Mouse (Mus musculus): Measurements from ENCODE around the gene Ddr2. TPM values are rescaled to one million over a fixed set of nuclear protein-coding genes. Genes with fewer than 3 reads are reported as not detected.

Gene Ddr2
- polyA plus RNA-seq, 1 experiment from 2014 or later, result 12.0 TPM

DNA sequence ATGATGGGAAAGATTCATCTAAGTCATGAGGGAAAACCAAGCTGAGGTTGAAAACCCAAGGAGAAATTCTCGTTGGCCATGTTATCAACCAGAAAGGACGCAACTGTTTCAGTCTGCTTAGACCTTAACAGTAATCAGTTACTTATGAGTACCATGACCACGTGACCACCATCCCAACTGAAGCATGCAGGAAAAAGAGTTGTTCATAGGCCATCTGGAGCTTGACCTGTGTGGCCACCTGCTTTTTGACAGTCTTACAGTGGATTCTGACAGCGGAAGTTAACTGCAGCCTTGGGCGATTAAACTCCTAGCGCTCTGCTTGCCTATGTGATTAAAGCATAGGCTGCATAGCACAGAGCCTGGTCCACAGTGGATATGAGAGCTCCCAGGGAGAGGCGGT is 23.9 kb downstream of the Ddr2 start:
- Histone ChIP-seq H3K27me3 (no peaks in the 10 kb centered on the region), H3K4me3 (no peak overlapping the region), H3K9ac (no peak overlapping the region), H3K9me3 (replicated peaks) (no peaks in the 10 kb centered on the region), H3K4me2 (no peak overlapping the region), H3K4me1 (replicated peaks) (no peaks in the 10 kb centered on the region), H3K27ac (no peak overlapping the region), H3K36me3 (no peaks in the 10 kb centered on the region)
- WGBS, result 91% methylated on average over 7 of the region's 7 CpGs
- no peak for ATAC-seq (replicated peaks; ENCODE audit: insufficient number of reproducible peaks, insufficient read depth, low FRiP score, low read depth)

DNA sequence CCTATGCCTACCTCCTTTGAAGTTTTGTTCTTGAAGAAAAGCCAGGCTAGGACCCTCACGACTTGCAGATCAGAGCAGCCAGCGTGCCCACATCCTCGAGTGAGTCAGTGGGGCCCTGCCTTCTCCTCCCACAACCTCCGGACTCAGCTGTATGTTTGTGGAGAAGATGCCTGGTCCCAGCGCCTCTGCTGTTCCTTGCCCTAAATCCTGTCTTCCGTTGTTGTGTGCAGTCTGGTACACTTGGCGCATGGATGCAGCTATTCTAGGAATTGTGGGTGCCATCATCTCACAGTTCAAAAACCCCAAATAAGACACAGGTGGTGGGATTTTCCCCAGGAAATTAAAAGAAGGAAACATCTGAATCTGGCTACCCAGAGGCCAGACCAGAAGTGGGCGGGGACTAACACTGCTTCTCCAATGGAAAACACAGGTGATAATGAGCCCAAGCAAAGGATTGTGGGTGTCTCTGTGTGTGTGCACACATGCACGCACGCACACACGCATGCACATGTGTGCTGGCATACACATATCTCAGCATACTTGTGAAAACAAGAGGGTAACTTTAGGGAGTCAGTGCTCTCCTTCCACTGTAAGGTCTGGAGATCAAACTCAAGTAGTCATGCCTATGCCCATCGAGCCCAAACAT is 26.3 kb downstream of the Ddr2 start:
- no peak overlapping the region for H3K4me3 ChIP-seq
- ATAC-seq (replicated peaks; ENCODE audit: insufficient number of reproducible peaks, insufficient read depth, low FRiP score, low read depth), result no peak
- H3K9me3 ChIP-seq (replicated peaks), result no peaks in the 10 kb centered on the region
- H3K9ac ChIP-seq, result no peak overlapping the region
- H3K4me2 ChIP-seq, result no peak overlapping the region
- no peaks in the 10 kb centered on the region for H3K4me1 ChIP-seq (replicated peaks)
- 83% methylated on average over 12 of the region's 12 CpGs for WGBS
- H3K27ac ChIP-seq, result no peak overlapping the region
- H3K36me3 ChIP-seq, result no peaks in the 10 kb centered on the region
- no peaks in the 10 kb centered on the region for H3K27me3 ChIP-seq

DNA sequence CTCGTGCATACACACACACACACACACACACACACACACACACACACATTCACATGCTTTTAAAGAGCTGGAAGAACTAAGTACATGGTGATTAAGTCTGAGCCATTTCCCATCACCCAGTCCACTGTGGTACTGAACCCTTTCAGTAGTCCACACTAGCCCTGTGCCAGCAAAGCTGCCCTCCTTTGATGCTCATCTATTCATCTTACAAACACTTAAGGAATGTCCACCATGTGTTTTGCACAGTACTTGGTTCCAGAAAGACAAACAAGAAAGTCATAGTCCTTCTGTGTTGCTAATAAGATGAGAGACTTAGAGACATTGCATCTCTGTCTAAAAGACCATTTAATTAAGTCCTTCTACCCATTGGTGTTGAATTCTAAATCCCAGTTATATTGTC is 29.7 kb downstream of the Ddr2 start:
- H3K4me2 ChIP-seq, result no peak overlapping the region
- no peak overlapping the region for H3K4me3 ChIP-seq
- H3K9ac ChIP-seq, result no peak overlapping the region
- H3K27ac ChIP-seq, result no peak overlapping the region
- no peaks in the 10 kb centered on the region for H3K4me1 ChIP-seq (replicated peaks)
- no peaks in the 10 kb centered on the region for H3K36me3 ChIP-seq
- H3K27me3 ChIP-seq, result no peaks in the 10 kb centered on the region
- no peaks in the 10 kb centered on the region for H3K9me3 ChIP-seq (replicated peaks)
- no peak for ATAC-seq (replicated peaks; ENCODE audit: insufficient number of reproducible peaks, insufficient read depth, low FRiP score, low read depth)
- 65% methylated on average over 1 of the region's 1 CpGs for WGBS

DNA sequence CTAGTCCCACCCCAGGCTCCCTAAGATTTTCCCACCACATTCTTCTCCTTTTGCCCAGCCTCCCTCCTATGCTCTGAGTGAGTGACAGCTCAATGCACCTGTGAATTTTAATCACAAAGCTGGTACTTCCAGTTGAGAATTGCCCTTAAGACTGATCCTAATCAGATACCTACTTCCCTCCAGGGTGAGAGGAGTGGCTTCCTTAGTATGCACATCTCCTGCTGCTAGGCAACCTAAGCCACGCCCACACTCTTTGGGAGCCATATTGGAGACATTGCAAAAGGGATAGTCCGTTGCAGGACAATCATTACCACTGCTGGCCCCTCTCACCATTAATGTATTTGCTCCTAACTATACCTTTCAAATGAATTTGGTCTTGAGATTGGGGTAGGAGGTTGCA is 31.1 kb downstream of the Ddr2 start:
- Histone ChIP-seq H3K27ac (no peak overlapping the region), H3K9me3 (replicated peaks) (no peaks in the 10 kb centered on the region), H3K4me3 (no peak overlapping the region), H3K36me3 (no peaks in the 10 kb centered on the region), H3K4me1 (replicated peaks) (no peaks in the 10 kb centered on the region), H3K4me2 (no peak overlapping the region), H3K27me3 (no peaks in the 10 kb centered on the region), H3K9ac (no peak overlapping the region)
- WGBS, result 83% methylated on average over 2 of the region's 2 CpGs
- ATAC-seq (replicated peaks; ENCODE audit: insufficient number of reproducible peaks, insufficient read depth, low FRiP score, low read depth), result no peak

DNA sequence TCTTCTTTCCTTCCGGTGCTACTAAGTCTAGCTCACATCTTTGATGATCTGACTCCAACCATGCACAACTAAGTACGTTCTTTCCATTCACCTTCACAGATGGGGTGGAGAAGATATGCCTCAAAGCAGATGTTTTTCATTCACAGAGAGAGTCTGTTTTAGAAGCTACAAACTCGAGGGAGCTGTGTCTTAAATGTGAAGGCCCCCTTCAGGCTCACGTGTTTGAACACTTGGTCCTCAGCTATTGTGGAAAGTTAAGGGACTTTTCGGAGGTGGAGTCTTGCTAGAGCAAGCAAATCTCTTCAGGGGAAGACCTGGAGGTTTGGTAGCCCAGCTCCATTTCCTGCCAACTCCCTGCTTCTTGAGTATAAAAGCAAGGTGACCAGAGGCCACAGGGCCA is 34.2 kb downstream of the Ddr2 start:
- no peaks in the 10 kb centered on the region for H3K4me1 ChIP-seq (replicated peaks)
- H3K9ac ChIP-seq, result no peak overlapping the region
- H3K4me2 ChIP-seq, result no peak overlapping the region
- H3K27ac ChIP-seq, result no peak overlapping the region
- H3K9me3 ChIP-seq (replicated peaks), result no peaks in the 10 kb centered on the region
- H3K27me3 ChIP-seq, result no peaks in the 10 kb centered on the region
- H3K36me3 ChIP-seq, result no peaks in the 10 kb centered on the region
- H3K4me3 ChIP-seq, result no peak overlapping the region
- 80% methylated on average over 5 of the region's 5 CpGs for WGBS
- no peak for ATAC-seq (replicated peaks; ENCODE audit: insufficient number of reproducible peaks, insufficient read depth, low FRiP score, low read depth)

- Histone ChIP-seq H3K27ac (no peak overlapping the region), H3K4me2 (no peak overlapping the region), H3K4me3 (no peak overlapping the region), H3K9ac (no peak overlapping the region), H3K27me3 (no peaks in the 10 kb centered on the region), H3K36me3 (no peaks in the 10 kb centered on the region), H3K4me1 (replicated peaks) (no peaks in the 10 kb centered on the region), H3K9me3 (replicated peaks) (no peaks in the 10 kb centered on the region)
- WGBS, result 70% methylated on average over 8 of the region's 8 CpGs
- ATAC-seq (replicated peaks; ENCODE audit: insufficient number of reproducible peaks, insufficient read depth, low FRiP score, low read depth), result no peak
These were observed 36.8 kb downstream of the Ddr2 start for GRCm38 (mm10) chr1:170073768-170074167.

DNA sequence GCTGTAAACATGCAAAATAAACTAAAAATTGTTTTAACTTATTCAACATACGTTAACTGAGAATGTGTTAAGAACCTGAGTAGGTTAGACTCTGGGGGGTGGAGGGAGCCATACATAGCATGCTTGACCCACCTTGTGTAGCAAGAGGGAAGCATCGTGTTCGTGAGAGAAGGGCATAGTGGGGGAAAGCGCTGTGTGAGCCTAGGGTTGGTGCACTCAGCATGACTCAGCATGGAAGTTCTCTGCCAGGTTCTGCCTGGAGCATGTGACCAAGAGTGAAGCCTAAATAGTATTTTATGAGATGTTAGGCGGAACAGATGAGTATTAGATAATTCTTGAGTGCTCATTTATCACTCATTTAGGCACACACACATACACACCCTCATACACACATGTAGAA is 41.4 kb downstream of the Ddr2 start:
- no peak overlapping the region for H3K4me3 ChIP-seq
- no peak overlapping the region for H3K27ac ChIP-seq
- WGBS, result 84% methylated on average over 5 of the region's 5 CpGs
- H3K27me3 ChIP-seq, result no peaks in the 10 kb centered on the region
- ATAC-seq (replicated peaks; ENCODE audit: insufficient number of reproducible peaks, insufficient read depth, low FRiP score, low read depth), result no peak
- no peaks in the 10 kb centered on the region for H3K36me3 ChIP-seq
- no peak overlapping the region for H3K4me2 ChIP-seq
- H3K4me1 ChIP-seq (replicated peaks), result peaks cover 21% of the 10 kb centered on the region
- no peak overlapping the region for H3K9ac ChIP-seq
- no peaks in the 10 kb centered on the region for H3K9me3 ChIP-seq (replicated peaks)

GRCm38 (mm10) chr1:170065931-170066330 is 44.6 kb downstream of the Ddr2 start:
- H3K4me1 ChIP-seq (replicated peaks), result peaks cover 28% of the 10 kb centered on the region
- no peaks in the 10 kb centered on the region for H3K27me3 ChIP-seq
- no peak overlapping the region for H3K9ac ChIP-seq
- H3K4me3 ChIP-seq, result no peak overlapping the region
- no peaks in the 10 kb centered on the region for H3K36me3 ChIP-seq
- H3K9me3 ChIP-seq (replicated peaks), result no peaks in the 10 kb centered on the region
- no peak overlapping the region for H3K4me2 ChIP-seq
- no peak; the same call in 1 of the 2 replicates for ATAC-seq (replicated peaks; ENCODE audit: insufficient number of reproducible peaks, insufficient read depth, low FRiP score, low read depth)
- H3K27ac ChIP-seq, result peak overlapping the region; percentile 46
- 40% methylated on average over 2 of the region's 2 CpGs for WGBS

GRCm38 (mm10) chr1:170065009-170065408 is 45.6 kb downstream of the Ddr2 start:
- H3K4me3 ChIP-seq, result no peak overlapping the region
- 62% methylated on average over 8 of the region's 8 CpGs for WGBS
- peaks cover 28% of the 10 kb centered on the region for H3K4me1 ChIP-seq (replicated peaks)
- ATAC-seq (replicated peaks; ENCODE audit: insufficient number of reproducible peaks, insufficient read depth, low FRiP score, low read depth), result no peak
- H3K9ac ChIP-seq, result no peak overlapping the region
- H3K27me3 ChIP-seq, result no peaks in the 10 kb centered on the region
- H3K36me3 ChIP-seq, result no peaks in the 10 kb centered on the region
- H3K27ac ChIP-seq, result peak overlapping the region; percentile 52; the same call in 1 of the 2 replicates
- no peaks in the 10 kb centered on the region for H3K9me3 ChIP-seq (replicated peaks)
- no peak overlapping the region for H3K4me2 ChIP-seq

DNA sequence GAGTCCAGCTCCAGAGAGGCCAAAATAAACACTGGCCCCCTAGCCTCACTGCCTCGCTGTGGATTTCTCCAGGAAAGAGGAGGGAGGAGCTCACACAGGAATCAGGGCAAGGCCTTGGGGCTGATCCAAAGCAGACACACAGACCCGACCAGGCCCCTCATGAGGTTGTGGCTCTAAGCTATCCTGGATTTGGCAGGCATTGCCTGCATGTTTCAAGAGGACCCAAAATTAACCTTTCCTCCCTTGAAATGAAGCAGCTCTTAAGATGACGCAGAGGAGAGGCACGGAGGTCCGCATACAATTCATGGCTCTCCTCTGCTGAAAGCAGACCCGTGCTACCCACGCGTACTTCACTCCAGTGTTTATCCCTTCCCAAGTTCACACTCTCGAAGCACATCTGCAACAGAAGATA is 46.5 kb downstream of the Ddr2 start:
- H3K9me3 ChIP-seq (replicated peaks), result no peaks in the 10 kb centered on the region
- no peak overlapping the region for H3K4me3 ChIP-seq
- no peak overlapping the region for H3K9ac ChIP-seq
- peaks cover 28% of the 10 kb centered on the region for H3K4me1 ChIP-seq (replicated peaks)
- ATAC-seq (replicated peaks; ENCODE audit: insufficient number of reproducible peaks, insufficient read depth, low FRiP score, low read depth), result peak; percentile 87
- WGBS, result 18% methylated on average over 9 of the region's 9 CpGs
- no peaks in the 10 kb centered on the region for H3K36me3 ChIP-seq
- no peaks in the 10 kb centered on the region for H3K27me3 ChIP-seq
- peak overlapping the region; percentile 19; the same call in 1 of the 2 replicates for H3K4me2 ChIP-seq
- peak overlapping the region; percentile 52 for H3K27ac ChIP-seq

DNA sequence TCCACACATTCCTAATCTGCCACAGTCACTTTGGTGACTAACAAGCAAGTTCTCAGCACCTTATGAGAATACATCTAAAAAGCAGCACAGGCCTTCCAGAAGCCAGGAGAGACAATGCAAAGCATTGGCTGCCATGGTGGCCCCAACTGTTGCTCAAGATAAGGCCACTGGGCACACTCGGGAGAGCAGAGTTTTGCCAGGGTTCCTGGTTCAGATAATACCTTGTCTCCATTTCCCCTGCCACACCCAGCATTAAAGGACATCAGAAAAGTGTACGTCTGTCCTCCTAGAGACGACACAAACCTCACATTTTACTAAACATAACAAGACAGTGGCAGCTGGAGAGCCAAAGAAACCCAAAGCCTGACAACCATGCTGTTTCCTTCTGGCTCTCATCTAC is 50.3 kb downstream of the Ddr2 start:
- H3K4me2 ChIP-seq, result no peak overlapping the region
- no peaks in the 10 kb centered on the region for H3K9me3 ChIP-seq (replicated peaks)
- no peak for ATAC-seq (replicated peaks; ENCODE audit: insufficient number of reproducible peaks, insufficient read depth, low FRiP score, low read depth)
- no peak overlapping the region for H3K4me3 ChIP-seq
- no peaks in the 10 kb centered on the region for H3K36me3 ChIP-seq
- no peaks in the 10 kb centered on the region for H3K27me3 ChIP-seq
- H3K9ac ChIP-seq, result no peak overlapping the region
- 64% methylated on average over 3 of the region's 3 CpGs for WGBS
- H3K4me1 ChIP-seq (replicated peaks), result peaks cover 17% of the 10 kb centered on the region
- no peak overlapping the region for H3K27ac ChIP-seq

DNA sequence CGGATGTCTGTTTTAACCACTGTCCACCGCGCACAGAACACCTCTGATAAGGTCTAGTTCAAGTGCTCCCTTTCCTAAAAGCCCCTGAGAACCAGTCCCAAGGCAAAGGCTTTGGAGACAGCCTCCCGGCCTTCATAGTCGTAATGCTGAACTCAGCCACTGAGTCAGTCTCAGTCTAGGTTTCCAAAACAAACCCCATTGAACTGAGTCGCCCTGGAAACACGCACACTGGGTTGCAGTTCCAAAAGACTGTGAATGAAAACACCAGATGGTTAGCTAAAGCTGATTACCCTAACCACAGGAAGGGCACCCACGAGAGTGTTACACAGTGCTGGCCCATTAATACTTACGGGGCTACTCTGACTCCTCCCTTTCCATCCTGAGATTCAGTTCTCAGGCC is 51.2 kb downstream of the Ddr2 start:
- Histone ChIP-seq H3K4me1 (replicated peaks) (peaks cover 9% of the 10 kb centered on the region), H3K27me3 (no peaks in the 10 kb centered on the region), H3K9ac (no peak overlapping the region), H3K4me3 (no peak overlapping the region), H3K36me3 (no peaks in the 10 kb centered on the region), H3K9me3 (replicated peaks) (no peaks in the 10 kb centered on the region), H3K27ac (no peak overlapping the region), H3K4me2 (no peak overlapping the region)
- WGBS, result 85% methylated on average over 9 of the region's 9 CpGs
- no peak for ATAC-seq (replicated peaks; ENCODE audit: insufficient number of reproducible peaks, insufficient read depth, low FRiP score, low read depth)

Measured in heart, embryonic 15.5 days (tissue).